Mouse (Mus musculus): ENCODE measurements around the gene Def8.

Gene Def8

GRCm38 (mm10) chr8:123423441-123423840 lies at the start of gene Def8:
TSS of gene Def8 (plus strand) at chr8:123423527.
- DNase-seq, result no peak

- peak; percentile 95 for DNase-seq
These were observed 49.1 kb upstream of the Def8 start for GRCm38 (mm10) chr8:123374239-123374578.

GRCm38 (mm10) chr8:123375701-123376100 lies 47.6 kb upstream of the Def8 start:
- DNase-seq, result no peak

GRCm38 (mm10) chr8:123376106-123376505 lies 47.2 kb upstream of the Def8 start:
- no peak for DNase-seq

GRCm38 (mm10) chr8:123381711-123382110 lies 41.6 kb upstream of the Def8 start:
- no peak for DNase-seq

- no peak for DNase-seq
These were observed 40.8 kb upstream of the Def8 start for GRCm38 (mm10) chr8:123382516-123382915.

GRCm38 (mm10) chr8:123384883-123385540 lies 38.3 kb upstream of the Def8 start:
- DNase-seq, result no peak

GRCm38 (mm10) chr8:123387041-123387440 lies 36.3 kb upstream of the Def8 start:
- no peak for DNase-seq

- DNase-seq, result no peak
These were observed 35.5 kb upstream of the Def8 start for GRCm38 (mm10) chr8:123387801-123388200.

- no peak for DNase-seq
These were observed 34.3 kb upstream of the Def8 start for GRCm38 (mm10) chr8:123389026-123389425.

GRCm38 (mm10) chr8:123398308-123398707 lies 25.0 kb upstream of the Def8 start:
- no peak for DNase-seq

GRCm38 (mm10) chr8:123401936-123402335 lies 21.4 kb upstream of the Def8 start:
- no peak for DNase-seq

- no peak for DNase-seq
These were observed 20.5 kb upstream of the Def8 start for GRCm38 (mm10) chr8:123402730-123403326.

GRCm38 (mm10) chr8:123404521-123404920 lies 18.8 kb upstream of the Def8 start:
- DNase-seq, result no peak

- peak; percentile 70 for DNase-seq
These were observed 16.5 kb upstream of the Def8 start, which contains the start of gene Mc1r for GRCm38 (mm10) chr8:123406786-123407185. TSS of gene Mc1r (plus strand) at chr8:123407107.

GRCm38 (mm10) chr8:123407612-123408011 lies 15.7 kb upstream of the Def8 start:
- no peak for DNase-seq

GRCm38 (mm10) chr8:123408586-123409544 lies 14.5 kb upstream of the Def8 start:
- no peak for DNase-seq

GRCm38 (mm10) chr8:123410049-123410587 lies 13.2 kb upstream of the Def8 start:
- no peak for DNase-seq

GRCm38 (mm10) chr8:123410788-123411187 lies 12.5 kb upstream of the Def8 start:
- no peak for DNase-seq

- peak; percentile 94 for DNase-seq
These were observed 12.1 kb upstream of the Def8 start, which contains the start of gene Tubb3 for GRCm38 (mm10) chr8:123411246-123411645. TSS of gene Tubb3 (plus strand) at chr8:123411424.

GRCm38 (mm10) chr8:123411781-123412327 lies 11.5 kb upstream of the Def8 start:
- DNase-seq, result peak; percentile 49

- peak; percentile 91 for DNase-seq
These were observed 10.7 kb upstream of the Def8 start for GRCm38 (mm10) chr8:123412560-123413170.
